Mouse (Mus musculus) MEL-GATA-1-ER (cell line): ENCODE data around the gene Zfp59.
"Not testable (repeated sequence)": the region's sequence is repeated elsewhere in the genome, so short reads cannot be mapped to it uniquely, and the experiment has no call there.

Experiments
- DNase-seq: peaks from one replicate; pipeline ENCODE4 v3.0.0-alpha.2; 2012; ENCODE audit warnings: low read depth; ENCODE audit errors: extremely low read depth

Zfp59 gene

GRCm38 (mm10) chr7:27862578-27862977, 24.2 kb downstream of the Zfp59 start:
- not testable (repeated sequence) for DNase-seq

- DNase-seq = no peak
Measured at GRCm38 (mm10) chr7:27881721-27882120, 43.3 kb downstream of the Zfp59 start.

- DNase-seq = no peak
Measured at GRCm38 (mm10) chr7:27900601-27901000, 62.2 kb downstream of the Zfp59 start.

GRCm38 (mm10) chr7:27905061-27905848, 66.8 kb downstream of the Zfp59 start:
- no peak for DNase-seq
